Mouse (Mus musculus) heart, embryonic 12.5 days (tissue): ENCODE data around the gene Ovol1. TPM values are rescaled to one million over a fixed set of nuclear protein-coding genes. Genes with fewer than 3 reads are reported as not detected.
A peak's percentile ranks its signal among the peaks of the same experiment; 100 is the strongest.

ENCODE experiments used
- ATAC-seq: fragments of 200-750 bp; cut with Nextera tagmentation; 2 replicates; pipeline ENCODE4 v1.8.0; 2017; ENCODE audit warnings: moderate TSS enrichment, moderate library complexity; ENCODE audit not compliant: insufficient number of reproducible peaks, low FRiP score
- H3K27ac ChIP-seq: fragments of 300-500 bp; sonication (generic); 2 replicates; pipeline ENCODE4 v1.5.1; 2016; ENCODE audit warnings: mild to moderate bottlenecking, moderate library complexity; ENCODE audit not compliant: poor library complexity, severe bottlenecking
- H3K27me3 ChIP-seq: fragments of 300-500 bp; sonication (generic); replicated peaks from 2 replicates; pipeline ENCODE4 v1.6.1; 2016; ENCODE audit warnings: mild to moderate bottlenecking, moderate library complexity
- H3K36me3 ChIP-seq: fragments of 300-500 bp; sonication (generic); 2 replicates; pipeline ENCODE4 v1.6.1; 2016; ENCODE audit warnings: mild to moderate bottlenecking, moderate library complexity
- H3K4me1 ChIP-seq: fragments of 300-500 bp; sonication (generic); replicated peaks from 2 replicates; pipeline ENCODE4 v1.6.1; 2016; ENCODE audit warnings: mild to moderate bottlenecking
- H3K4me2 ChIP-seq: fragments of 300-500 bp; sonication (generic); 2 replicates; pipeline ENCODE4 v1.6.1; 2016; ENCODE audit warnings: mild to moderate bottlenecking, moderate library complexity
- H3K4me3 ChIP-seq: fragments of 300-500 bp; sonication (generic); 2 replicates; pipeline ENCODE4 v1.5.1; 2016; ENCODE audit warnings: mild to moderate bottlenecking
- H3K9ac ChIP-seq: fragments of 300-500 bp; sonication (generic); 2 replicates; pipeline ENCODE4 v1.6.1; 2016; ENCODE audit warnings: mild to moderate bottlenecking, moderate library complexity
- H3K9me3 ChIP-seq: fragments of 300-500 bp; sonication (generic); replicated peaks from 2 replicates; pipeline ENCODE4 v1.6.1; 2016; ENCODE audit warnings: mild to moderate bottlenecking, moderate library complexity
- WGBS: fragments of 180-500 bp; shearing (Covaris S2); methylation state at CpG from one replicate; pipeline ENCODE4 v1.1.7; 2016; 5-methylcytosine and 5-hydroxymethylcytosine counted together
- polyA plus RNA-seq: library from polyadenylated mRNA; unstranded; fragments of >200 nt; fragmentation: Nextera tagmentation; extraction: Ambion mirVana; gene quantifications from 2 replicates; pipeline ENCODE4 v1.2.1, GENCODE M21; 2016

Ovol1 gene
- polyA plus RNA-seq, 1 experiment from 2014 or later = not detected

- 10% methylated on average over 27 of the region's 27 CpGs for WGBS
- Histone ChIP-seq H3K9me3 (no peaks in the 10 kb centered on the region), H3K4me1 (peaks cover 17% of the 10 kb centered on the region), H3K36me3 (peaks cover 19% of the 10 kb centered on the region; the same call in 1 of the 2 replicates), H3K27me3 (peaks cover 52% of the 10 kb centered on the region), H3K4me2 (peak overlapping the region; percentile 88), H3K9ac (peak overlapping the region; percentile 82), H3K4me3 (peak overlapping the region; percentile 67), H3K27ac (peak overlapping the region; percentile 86; the same call in 1 of the 2 replicates)
- no peak for ATAC-seq
Measured at GRCm38 (mm10) chr19:5568470-5569140, 8.2 kb upstream of the Ovol1 start.

- peak within 1 kb of the TSS; percentile 67 for H3K4me3 ChIP-seq
- H3K27me3 ChIP-seq = peaks cover 60% of the 10 kb centered on the region
- H3K9ac ChIP-seq = peak within 1 kb of the TSS; percentile 82
- under 1% methylated on average over 102 of the region's 102 CpGs for WGBS
- peaks cover 17% of the 10 kb centered on the region for H3K4me1 ChIP-seq
- H3K4me2 ChIP-seq = peak within 1 kb of the TSS; percentile 88
- ATAC-seq = peak; percentile 92
- H3K36me3 ChIP-seq = peaks cover 19% of the 10 kb centered on the region; the same call in 1 of the 2 replicates
- H3K9me3 ChIP-seq = no peaks in the 10 kb centered on the region
- H3K27ac ChIP-seq = peak within 1 kb of the TSS; percentile 86
Measured at GRCm38 (mm10) chr19:5567534-5568469, 7.4 kb upstream of the Ovol1 start, which contains the start of gene Ap5b1. Gene Ap5b1, plus strand, starts transcription at chr19:5568025.

- peak overlapping the region; percentile 82 for H3K9ac ChIP-seq
- peaks cover 17% of the 10 kb centered on the region for H3K4me1 ChIP-seq
- peaks cover 66% of the 10 kb centered on the region for H3K27me3 ChIP-seq
- H3K27ac ChIP-seq = peak overlapping the region; percentile 86; the same call in 1 of the 2 replicates
- peaks cover 19% of the 10 kb centered on the region; the same call in 1 of the 2 replicates for H3K36me3 ChIP-seq
- 2% methylated on average over 26 of the region's 26 CpGs for WGBS
- peak; percentile 47 for ATAC-seq
- H3K4me3 ChIP-seq = peak overlapping the region; percentile 67
- peak overlapping the region; percentile 88 for H3K4me2 ChIP-seq
- no peaks in the 10 kb centered on the region for H3K9me3 ChIP-seq
Measured at GRCm38 (mm10) chr19:5567180-5567533, 6.7 kb upstream of the Ovol1 start.

DNA sequence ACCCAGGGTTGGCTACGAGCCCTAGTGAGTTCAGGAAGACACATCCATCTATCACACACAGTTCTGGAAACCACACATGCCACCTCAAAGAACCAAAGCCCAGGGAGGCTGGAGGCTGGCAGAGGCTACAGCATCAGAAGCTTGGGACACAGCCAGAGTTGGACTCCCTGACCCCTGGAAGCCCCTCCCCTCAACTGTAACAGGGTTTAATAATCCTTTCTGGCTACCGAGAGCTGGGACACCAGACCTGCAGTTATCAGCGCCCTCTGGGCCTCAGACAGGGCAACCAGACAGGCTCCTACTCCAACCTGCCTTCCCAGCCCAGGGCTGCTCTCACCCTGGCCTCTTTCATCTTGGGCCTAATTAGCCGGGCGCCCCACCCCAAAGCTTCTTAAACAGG lies 5.9 kb upstream of the Ovol1 start:
- H3K27ac ChIP-seq = no peak overlapping the region
- H3K9ac ChIP-seq = no peak overlapping the region
- H3K4me2 ChIP-seq = peak overlapping the region; percentile 88; the same call in 1 of the 2 replicates
- H3K4me1 ChIP-seq = peaks cover 17% of the 10 kb centered on the region
- no peak for ATAC-seq
- no peak overlapping the region for H3K4me3 ChIP-seq
- peaks cover 16% of the 10 kb centered on the region; the same call in 1 of the 2 replicates for H3K36me3 ChIP-seq
- WGBS = 59% methylated on average over 5 of the region's 5 CpGs
- H3K9me3 ChIP-seq = no peaks in the 10 kb centered on the region
- peaks cover 74% of the 10 kb centered on the region for H3K27me3 ChIP-seq

DNA sequence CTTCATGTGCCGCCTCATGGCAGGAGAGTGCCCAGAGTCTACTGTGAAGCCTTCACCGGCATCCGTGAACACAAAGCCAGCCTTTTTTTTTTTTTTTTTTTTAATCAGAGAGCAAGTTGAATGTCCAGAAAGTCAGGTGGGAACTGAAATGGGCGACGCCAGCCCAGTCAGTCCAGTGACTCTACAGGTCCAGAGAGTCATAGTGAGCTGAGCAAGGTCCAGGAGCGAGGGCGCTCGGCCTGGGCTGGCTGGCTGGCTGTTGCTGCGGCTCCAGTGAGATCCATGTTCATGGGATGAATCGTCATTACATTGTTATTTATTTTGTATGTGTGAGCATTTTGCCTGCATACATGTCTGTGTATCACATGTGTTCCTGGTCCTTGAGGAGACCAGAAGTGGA lies 2.3 kb upstream of the Ovol1 start:
- Histone ChIP-seq H3K27me3 (peaks cover 89% of the 10 kb centered on the region), H3K9me3 (no peaks in the 10 kb centered on the region), H3K4me3 (no peak overlapping the region), H3K36me3 (no peaks in the 10 kb centered on the region), H3K4me1 (peaks cover 25% of the 10 kb centered on the region), H3K9ac (no peak overlapping the region), H3K27ac (no peak overlapping the region), H3K4me2 (no peak overlapping the region)
- no peak for ATAC-seq
- 83% methylated on average over 10 of the region's 10 CpGs for WGBS

DNA sequence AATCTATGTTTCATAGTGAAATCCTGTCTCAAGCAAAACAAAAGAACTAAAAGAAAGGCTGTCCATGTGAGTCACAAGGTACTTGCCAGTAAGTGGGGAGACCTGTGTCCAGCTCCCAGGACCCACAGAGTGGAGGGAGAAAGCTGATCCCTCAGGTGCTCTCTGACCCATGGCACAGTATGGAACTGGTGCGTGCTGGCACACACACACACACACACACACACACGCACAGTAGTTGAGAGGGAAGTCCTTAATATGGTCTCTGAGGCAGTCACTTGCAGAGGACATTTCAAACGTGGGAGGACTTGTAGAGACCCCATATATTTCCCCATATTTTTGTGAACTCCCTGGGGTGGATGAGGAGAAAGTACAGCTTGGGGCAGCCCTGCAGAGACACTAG lies 1.4 kb upstream of the Ovol1 start:
- no peaks in the 10 kb centered on the region for H3K36me3 ChIP-seq
- no peak overlapping the region for H3K27ac ChIP-seq
- WGBS = 54% methylated on average over 3 of the region's 3 CpGs

DNA sequence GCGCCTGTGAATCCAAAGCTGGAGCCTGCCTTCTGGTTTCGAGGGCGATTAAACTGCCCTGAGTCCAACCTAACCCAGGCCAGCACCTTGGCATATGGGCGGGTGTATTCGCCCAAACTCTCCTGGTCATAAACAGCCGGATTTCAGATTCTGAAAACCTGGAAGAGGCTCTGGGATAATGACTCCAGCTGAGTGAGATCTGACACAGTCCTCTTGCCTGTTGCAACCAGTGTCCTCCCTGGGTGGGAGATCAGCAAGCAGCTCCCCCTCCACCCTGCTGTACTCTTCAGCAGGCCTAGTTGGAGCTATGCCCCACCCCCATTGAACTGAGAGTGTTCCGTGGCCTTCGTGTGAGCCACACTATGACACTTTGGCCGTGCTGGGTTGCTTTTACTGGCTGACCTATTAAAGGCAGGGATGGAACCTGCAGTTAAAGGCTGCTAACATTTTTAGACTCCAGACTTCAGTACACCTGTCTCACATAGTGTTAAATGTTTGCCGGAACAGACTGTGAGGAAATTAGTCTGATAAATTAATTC lies 875 bp upstream of the Ovol1 start:
- H3K27ac ChIP-seq = no peak overlapping the region
- no peak overlapping the region for H3K9ac ChIP-seq
- H3K4me1 ChIP-seq = peaks cover 17% of the 10 kb centered on the region
- H3K36me3 ChIP-seq = no peaks in the 10 kb centered on the region
- no peaks in the 10 kb centered on the region for H3K9me3 ChIP-seq
- peak overlapping the region; percentile 48 for H3K4me3 ChIP-seq
- H3K4me2 ChIP-seq = peak overlapping the region; percentile 75
- ATAC-seq = no peak
- WGBS = 16% methylated on average over 10 of the region's 10 CpGs
- peaks cover 98% of the 10 kb centered on the region for H3K27me3 ChIP-seq

More for the DNA sequence above, 1.4 kb upstream of the Ovol1 start:
- H3K4me1 ChIP-seq = peaks cover 23% of the 10 kb centered on the region
- H3K4me2 ChIP-seq = no peak overlapping the region
- H3K27me3 ChIP-seq = peaks cover 97% of the 10 kb centered on the region
- H3K9me3 ChIP-seq = no peaks in the 10 kb centered on the region
- no peak overlapping the region for H3K9ac ChIP-seq
- no peak for ATAC-seq
- no peak overlapping the region for H3K4me3 ChIP-seq

- H3K9me3 ChIP-seq = no peaks in the 10 kb centered on the region
- peaks cover 17% of the 10 kb centered on the region for H3K4me1 ChIP-seq
- peak overlapping the region; percentile 48 for H3K4me3 ChIP-seq
- H3K4me2 ChIP-seq = peak overlapping the region; percentile 75
- H3K27me3 ChIP-seq = peaks cover 97% of the 10 kb centered on the region
- no peak overlapping the region for H3K27ac ChIP-seq
- H3K36me3 ChIP-seq = no peaks in the 10 kb centered on the region
- H3K9ac ChIP-seq = peak overlapping the region; percentile 48; the same call in 1 of the 2 replicates
- no peak for ATAC-seq
- 1% methylated on average over 69 of the region's 69 CpGs for WGBS
Measured at GRCm38 (mm10) chr19:5559631-5560456, 602 bp downstream of the Ovol1 start.

DNA sequence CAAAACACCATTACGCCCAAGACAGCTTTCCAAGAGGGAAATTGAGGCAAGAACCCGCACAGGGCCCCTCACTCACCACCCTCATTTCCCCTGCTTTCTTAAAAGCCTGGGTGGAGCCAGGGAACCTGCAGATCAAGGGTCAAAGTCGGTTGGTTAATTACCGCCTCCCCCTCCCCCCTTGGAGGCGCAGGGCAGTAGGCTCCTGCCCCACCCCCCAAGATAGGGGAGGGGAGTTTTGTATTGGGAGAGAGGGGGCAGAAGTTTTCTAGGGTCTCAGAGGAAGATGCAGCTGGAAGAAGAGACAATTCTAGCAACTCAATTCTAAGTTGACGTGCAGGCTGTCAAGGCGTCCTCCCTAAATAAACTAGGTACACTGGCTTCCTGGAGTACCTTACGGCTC lies 1.2 kb downstream of the Ovol1 start:
- Histone ChIP-seq H3K36me3 (no peaks in the 10 kb centered on the region), H3K4me3 (peak overlapping the region; percentile 48; the same call in 1 of the 2 replicates), H3K4me1 (peaks cover 17% of the 10 kb centered on the region), H3K27me3 (peaks cover 97% of the 10 kb centered on the region), H3K9ac (no peak overlapping the region), H3K4me2 (no peak overlapping the region), H3K27ac (no peak overlapping the region), H3K9me3 (no peaks in the 10 kb centered on the region)
- ATAC-seq = no peak
- WGBS = 24% methylated on average over 8 of the region's 8 CpGs

GRCm38 (mm10) chr19:5558770-5559169 lies 1.7 kb downstream of the Ovol1 start:
- Histone ChIP-seq H3K9me3 (no peaks in the 10 kb centered on the region), H3K27me3 (peaks cover 97% of the 10 kb centered on the region), H3K36me3 (no peaks in the 10 kb centered on the region), H3K4me1 (peaks cover 17% of the 10 kb centered on the region), H3K27ac (no peak overlapping the region), H3K4me2 (no peak overlapping the region), H3K4me3 (no peak overlapping the region), H3K9ac (no peak overlapping the region)
- no peak for ATAC-seq
- 59% methylated on average over 8 of the region's 8 CpGs for WGBS
